Mouse (Mus musculus) bone marrow macrophage, adult 2 months (primary cell): ENCODE data around the gene Rrp8.

ENCODE experiments used
- CTCF ChIP-seq: IDR thresholded peaks from 2 replicates; pipeline ENCODE4 v1.5.1; 2012; ENCODE audit warnings: low read depth, mild to moderate bottlenecking, low read length, moderate library complexity
- POLR2A ChIP-seq: IDR thresholded peaks from 2 replicates; pipeline ENCODE4 v1.6.1; 2012; ENCODE audit warnings: mild to moderate bottlenecking, low read depth, low read length, borderline replicate concordance

DNA sequence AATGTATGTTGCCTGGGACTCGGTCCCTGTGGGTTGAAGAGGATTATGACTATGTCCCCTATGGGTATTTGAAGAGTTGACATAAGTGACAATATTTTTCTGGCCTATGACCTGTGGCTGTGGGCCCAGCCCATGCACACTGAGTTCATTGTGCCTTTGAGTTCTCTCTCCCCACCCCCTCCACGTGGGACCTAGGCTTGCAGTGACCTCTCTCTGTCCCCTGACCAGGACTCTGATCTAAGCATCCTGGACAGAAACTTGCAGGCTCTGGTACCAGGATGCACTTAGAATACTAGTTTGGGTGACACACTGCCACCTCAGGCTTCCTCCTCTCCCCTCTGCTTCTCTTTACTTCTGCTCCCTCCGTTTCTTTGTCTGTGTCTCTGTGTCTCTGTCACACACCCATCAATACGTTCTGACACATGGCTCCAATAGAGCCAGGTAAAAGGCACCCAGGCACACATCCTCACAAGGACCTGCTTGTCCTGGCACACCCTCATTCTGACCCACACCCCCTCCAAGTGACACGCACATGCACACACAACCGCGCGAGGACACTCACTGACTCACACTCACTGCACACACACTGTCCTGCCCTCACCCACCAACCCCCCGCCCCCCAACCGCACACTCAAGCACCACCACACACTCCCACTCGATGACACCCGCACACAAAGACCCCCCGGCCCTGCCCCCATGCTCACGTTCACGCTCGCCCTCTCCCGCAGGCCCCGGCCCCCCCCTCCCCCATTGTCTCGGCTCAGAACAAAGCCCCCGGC lies 49.5 kb upstream of the Rrp8 start:
- TF ChIP-seq CTCF (no peak), POLR2A (no peak)
